Mouse (Mus musculus): ENCODE results near the gene F2rl2.

DNA sequence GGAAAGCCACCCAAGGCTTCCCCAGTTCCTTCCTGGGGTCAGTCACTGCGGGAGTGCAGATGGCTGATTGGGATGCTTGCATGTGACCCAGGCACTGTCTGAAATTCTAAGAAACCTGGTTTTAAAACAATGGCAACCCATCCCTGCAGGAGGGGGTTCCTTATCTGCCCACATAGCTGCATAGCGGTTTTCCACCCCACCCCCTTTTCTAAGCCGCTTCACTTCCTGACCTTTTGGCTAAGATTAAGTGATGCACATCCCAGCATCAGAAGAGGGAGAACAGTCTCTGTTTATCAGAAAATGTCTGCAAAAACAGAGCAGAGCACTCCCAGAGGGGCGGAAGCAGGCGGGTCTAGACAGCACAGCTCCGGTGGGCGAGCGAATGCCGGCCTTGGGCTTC is 39.5 kb upstream of the F2rl2 start:
- no peak for TF ChIP-seq CTCF (conservative IDR thresholded peaks at IDR 0.05 in 1 of 2, IDR thresholded peaks at IDR 0.05 in 1 of 2; ENCODE audit: low read depth in 2 of 2, low read length in 2 of 2)
- no peak for TF ChIP-seq MAFK (IDR thresholded peaks at IDR 0.05; ENCODE audit: insufficient replicate concordance, low read length)
- no peak for TF ChIP-seq TCF12 (IDR thresholded peaks at IDR 0.05; ENCODE audit: low read depth, low read length)
- TF ChIP-seq POLR2A (IDR thresholded peaks at IDR 0.05; ENCODE audit: low read depth, low read length) = no peak
- no peak for TF ChIP-seq ZNF384 (IDR thresholded peaks at IDR 0.05; ENCODE audit: low read depth, low read length)
- TF ChIP-seq E2F4 (IDR thresholded peaks at IDR 0.05; ENCODE audit: insufficient replicate concordance, low read depth, low read length) = no peak
- no peak for TF ChIP-seq NELFE (IDR thresholded peaks at IDR 0.05; ENCODE audit: low read depth, low read length)
- no peak for TF ChIP-seq ZC3H11A (IDR thresholded peaks at IDR 0.05; ENCODE audit: low read depth, low read length)
- TF ChIP-seq GABPA (IDR thresholded peaks at IDR 0.05; ENCODE audit: insufficient replicate concordance, low read depth, low read length) = no peak
- TF ChIP-seq UBTF (IDR thresholded peaks at IDR 0.05; ENCODE audit: low read depth, low read length) = no peak
- no peak for TF ChIP-seq CHD1 (IDR thresholded peaks at IDR 0.05; ENCODE audit: low read depth, low read length)
- TF ChIP-seq ELF1 (IDR thresholded peaks at IDR 0.05; ENCODE audit: low read depth, low read length) = no peak
- TF ChIP-seq MAX (IDR thresholded peaks at IDR 0.05; ENCODE audit: low read length) = no peak
- no peak for TF ChIP-seq MAZ (IDR thresholded peaks at IDR 0.05; ENCODE audit: low read depth, low read length)
